Mouse (Mus musculus) heart, postnatal 36 days (tissue): ENCODE measurements around the gene Trappc6a. TPM values are rescaled to one million over a fixed set of nuclear protein-coding genes. Genes with fewer than 3 reads are reported as not detected.

Experiments used
- DNase-seq, 2 experiments: peaks; one replicate each; pipeline ENCODE4 v3.0.0; 2021 to 2022
- intact Hi-C: fragments of 180-260 bp; cut with DNase I; formaldehyde crosslinking; loops from one replicate; pipeline ENCODE4 v1.15.1; 2025
- total RNA-seq, 2 experiments: library from RNA; stranded (reverse); gene quantifications; 2 replicates each; pipeline ENCODE4 v1.2.3; 2021

Gene Trappc6a
- total RNA-seq, 2 experiments from 2014 or later, result 32.9 to 37.4 TPM

DNA sequence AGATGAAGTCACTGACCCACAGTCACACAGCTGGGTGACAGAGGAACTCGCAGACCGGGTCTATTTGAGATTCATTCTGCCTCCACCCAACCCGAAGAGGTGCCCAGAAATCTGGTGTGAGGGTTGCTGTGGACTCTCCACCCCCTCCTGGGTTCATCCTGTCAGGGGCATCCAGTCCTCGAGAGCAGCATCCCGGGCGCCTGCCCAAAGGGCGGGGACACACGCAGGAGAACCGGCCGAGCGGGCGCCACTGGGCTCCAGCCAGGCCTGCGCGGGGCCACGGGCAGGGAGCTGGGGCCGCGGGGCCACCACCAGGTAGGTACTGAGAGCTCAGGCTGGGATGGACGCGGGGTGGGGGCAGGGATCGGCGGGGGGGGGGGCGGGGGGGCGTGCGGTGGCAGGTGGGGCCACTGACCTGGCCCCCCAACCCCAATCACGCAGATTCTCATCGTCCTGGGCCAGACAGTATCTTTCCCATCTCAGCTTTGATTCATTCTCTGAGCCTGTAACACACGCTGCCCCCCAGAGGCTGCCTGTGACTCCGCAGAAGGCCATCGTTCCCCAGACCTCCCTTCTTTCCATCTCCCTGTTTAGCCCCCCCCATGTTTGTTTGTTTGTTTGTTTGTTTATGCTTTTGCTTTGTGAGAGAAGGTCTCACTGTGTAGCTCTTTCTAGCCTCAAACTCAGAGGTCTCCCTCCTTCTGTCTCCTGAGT is 9.6 kb downstream of the Trappc6a start, which contains the start of gene Nkpd1:
TSS of gene Nkpd1 (plus strand) at position 187 of the 714 bp plus-strand sequence.
- no peak for DNase-seq
- intact Hi-C loops, result no loop called here

DNA sequence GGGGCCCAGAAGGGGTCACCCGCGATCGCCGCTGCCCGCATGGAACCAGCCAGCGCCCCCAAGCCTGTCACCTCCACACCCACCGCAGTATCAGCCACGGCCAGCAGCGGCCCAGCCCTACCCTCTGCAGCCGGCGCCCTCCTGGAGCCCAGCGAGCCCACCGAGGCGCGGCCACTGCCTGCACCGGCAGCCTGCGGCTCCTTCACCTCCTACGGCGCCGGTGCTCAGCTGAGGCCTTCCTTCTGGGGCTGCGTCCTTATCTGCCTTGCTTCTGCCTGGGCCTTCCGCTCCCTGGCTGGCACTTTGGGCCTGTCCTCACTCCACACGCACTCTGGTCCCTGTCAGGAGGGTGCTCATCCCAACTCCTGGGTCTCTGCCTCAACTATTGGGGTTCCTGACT is 11.8 kb downstream of the Trappc6a start:
- intact Hi-C loops, result no loop called here
- no peak for DNase-seq

DNA sequence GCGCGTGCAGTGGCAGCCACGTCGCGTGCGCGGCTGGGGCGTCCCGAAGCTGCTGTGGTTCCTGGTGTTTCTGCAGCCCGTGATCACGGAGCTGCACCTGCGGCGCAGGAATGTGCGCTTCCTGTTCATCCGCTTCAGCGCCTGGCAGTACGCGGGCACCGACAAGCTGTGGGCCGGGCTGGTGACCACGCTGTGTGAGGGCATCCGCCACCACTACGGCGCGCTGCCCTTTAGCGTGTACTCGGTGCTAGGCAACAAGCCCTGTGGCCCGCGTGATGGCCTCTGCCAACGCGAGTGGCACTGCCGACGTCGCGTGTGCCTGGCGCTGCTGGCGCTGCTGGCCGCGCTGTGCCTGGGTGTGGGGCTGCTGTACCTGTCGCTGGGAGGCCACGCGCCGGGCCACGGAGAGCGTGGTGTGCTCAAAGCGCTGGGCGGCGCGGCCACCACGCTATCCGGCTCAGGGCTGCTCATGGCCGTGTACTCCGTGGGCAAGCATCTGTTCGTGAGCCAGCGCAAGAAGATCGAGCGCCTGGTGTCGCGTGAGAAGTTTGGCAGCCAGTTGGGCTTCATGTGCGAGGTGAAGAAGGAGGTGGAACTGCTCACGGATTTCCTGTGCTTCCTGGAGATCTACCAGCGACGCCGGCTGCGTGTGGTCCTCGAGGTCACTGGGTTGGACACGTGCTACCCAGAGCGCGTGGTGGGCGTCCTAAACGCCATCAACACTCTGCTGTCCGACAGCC is 15.0 kb downstream of the Trappc6a start:
- DNase-seq, result no peak
- intact Hi-C loops, result no loop called here

DNA sequence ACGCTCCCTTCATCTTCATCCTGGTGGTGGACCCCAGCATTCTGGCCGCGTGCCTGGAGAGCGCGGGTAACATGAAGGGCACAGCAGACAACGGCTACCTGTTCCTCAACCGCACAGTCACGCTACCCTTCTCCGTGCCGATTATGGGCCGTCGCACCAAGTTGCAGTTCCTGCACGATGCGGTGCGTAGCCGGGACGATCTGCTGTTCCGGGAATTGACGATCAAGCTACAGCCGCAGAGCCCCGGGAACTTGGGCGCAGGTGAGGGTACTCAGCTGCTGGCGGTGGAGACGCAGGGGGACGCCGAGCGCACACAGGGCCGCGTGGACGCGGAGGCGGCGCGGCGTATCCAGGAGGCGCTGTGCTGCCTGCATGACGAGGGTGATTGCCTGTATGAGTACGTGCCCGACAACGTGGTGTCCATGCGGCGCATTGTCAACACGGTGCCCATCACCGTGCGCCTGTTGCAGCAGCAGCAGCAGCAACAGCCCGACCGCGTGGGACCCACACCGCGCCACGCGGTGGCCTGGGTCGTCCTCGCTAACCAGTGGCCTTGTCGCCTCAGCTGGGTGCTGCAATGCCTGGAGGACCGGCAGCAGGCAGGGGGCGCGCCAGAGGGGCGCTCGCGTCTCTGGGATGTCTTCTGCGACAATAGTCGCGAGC is 15.7 kb downstream of the Trappc6a start:
- intact Hi-C loops, result no loop called here
- peak; percentile 47 to 57 for DNase-seq

DNA sequence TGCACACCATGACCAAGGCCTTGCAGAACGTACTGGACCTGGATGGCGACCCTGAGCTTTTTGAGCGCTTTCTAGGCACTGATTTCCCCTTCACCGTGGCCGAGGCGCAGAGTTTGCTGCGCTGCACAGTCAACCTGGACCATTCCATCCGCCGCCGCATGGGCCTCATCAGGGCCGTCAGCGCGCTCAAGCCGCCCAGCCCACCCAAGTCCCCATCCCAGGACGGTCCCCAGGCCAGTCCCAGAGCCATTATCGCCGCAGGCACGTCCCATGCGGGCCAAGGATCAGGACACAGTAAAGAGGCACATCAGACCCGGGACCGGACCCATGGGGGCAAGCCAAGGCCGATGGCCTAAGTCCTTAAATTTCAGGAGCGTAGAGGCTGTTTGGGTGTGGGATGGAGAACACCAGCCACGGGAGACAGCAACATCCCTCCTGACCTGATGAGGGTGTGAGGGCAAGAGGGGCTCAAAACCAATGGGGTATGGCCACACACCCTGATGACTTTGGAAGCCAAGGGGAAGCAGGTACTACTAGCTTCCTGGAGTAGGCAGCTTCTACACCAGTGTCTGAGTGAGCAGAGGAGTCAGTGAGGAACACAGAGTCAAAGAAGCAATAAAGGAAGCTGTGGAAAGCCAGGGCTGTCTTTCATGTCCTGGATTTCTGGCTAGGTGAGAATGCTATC is 16.4 kb downstream of the Trappc6a start:
- intact Hi-C loops, result no loop called here
- DNase-seq, result no peak

DNA sequence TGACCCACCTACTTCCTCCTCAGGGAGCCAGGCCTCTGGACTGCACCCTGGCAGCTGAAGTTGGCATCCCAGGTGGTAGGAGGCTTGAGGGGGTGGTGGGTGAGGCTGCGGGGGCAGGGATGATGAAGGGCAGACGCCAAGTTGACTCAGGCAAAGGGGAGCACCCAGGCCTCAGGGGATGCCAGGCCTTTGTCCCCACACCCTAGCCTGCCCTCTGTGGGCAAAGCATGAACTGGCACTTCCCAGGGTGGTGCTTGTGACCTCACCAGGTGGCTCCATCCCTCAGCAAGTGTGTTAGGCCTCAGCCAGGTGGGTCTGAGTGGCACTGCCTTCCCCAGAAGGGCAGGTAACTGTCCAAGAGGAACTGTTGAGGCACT is 16.9 kb downstream of the Trappc6a start:
- no peak for DNase-seq
- intact Hi-C loops, result no loop called here

DNA sequence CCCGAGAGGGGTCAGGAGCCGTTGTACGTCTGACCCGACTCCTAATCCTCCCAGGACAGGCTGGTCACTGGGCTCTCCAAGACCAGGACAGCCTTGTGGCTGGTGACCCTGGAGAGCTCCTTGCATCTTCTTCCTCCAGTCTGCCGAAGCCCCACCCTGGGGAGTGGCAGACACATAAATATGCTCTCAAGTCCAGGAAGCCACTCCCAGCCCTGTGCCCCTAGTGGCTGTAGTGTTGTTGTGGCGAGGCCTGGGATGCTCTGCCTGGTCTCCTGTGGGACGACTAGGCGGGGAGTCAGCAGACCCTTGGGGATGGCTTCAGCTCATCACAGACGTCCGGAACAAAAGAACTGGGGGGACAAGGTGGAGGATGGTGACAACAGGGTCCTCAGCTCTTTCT is 22.9 kb downstream of the Trappc6a start:
- intact Hi-C loops, result no loop called here
- DNase-seq, result no peak

DNA sequence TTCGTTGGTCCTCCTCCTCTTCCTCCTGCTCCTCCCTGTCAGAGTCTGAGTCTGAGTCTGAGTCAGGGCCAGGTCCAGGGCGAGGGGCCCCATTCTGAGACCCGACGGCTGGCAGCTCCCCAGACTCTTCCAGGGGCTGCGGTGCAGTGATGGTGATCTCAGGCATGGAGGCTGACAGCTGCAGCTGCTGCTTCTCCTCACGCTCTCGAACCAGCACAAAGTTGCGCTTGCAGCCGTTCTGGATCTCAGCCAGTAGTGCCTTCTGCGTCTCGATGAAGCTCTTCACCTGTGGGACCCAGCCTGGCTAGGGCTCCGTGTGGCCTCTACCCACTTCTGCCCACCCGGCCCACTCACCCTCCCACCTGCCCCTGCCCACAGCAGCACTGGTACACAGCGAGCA is 24.0 kb downstream of the Trappc6a start:
- intact Hi-C loops, result no loop called here
- no peak for DNase-seq

DNA sequence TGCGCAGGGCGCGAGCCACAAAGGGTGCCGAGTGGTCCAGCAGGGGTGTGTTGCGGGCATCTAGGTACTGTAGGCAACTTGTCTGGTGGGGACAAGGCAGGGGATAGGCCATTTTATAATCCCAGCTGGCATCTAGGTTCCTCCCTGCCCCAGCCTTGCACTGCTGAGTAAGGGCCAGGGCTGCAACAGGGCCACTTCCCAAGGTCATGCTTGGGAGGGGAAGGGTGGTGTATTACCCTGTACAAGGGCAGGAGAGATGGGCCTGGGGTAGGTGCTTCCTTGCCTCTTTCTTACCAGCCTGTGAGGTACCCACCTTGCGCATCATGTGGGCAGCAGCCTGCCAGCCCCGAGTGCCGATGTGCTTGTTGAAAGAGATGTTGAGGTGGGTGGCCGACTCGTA is 26.5 kb downstream of the Trappc6a start:
- intact Hi-C loops, result no loop called here

DNA sequence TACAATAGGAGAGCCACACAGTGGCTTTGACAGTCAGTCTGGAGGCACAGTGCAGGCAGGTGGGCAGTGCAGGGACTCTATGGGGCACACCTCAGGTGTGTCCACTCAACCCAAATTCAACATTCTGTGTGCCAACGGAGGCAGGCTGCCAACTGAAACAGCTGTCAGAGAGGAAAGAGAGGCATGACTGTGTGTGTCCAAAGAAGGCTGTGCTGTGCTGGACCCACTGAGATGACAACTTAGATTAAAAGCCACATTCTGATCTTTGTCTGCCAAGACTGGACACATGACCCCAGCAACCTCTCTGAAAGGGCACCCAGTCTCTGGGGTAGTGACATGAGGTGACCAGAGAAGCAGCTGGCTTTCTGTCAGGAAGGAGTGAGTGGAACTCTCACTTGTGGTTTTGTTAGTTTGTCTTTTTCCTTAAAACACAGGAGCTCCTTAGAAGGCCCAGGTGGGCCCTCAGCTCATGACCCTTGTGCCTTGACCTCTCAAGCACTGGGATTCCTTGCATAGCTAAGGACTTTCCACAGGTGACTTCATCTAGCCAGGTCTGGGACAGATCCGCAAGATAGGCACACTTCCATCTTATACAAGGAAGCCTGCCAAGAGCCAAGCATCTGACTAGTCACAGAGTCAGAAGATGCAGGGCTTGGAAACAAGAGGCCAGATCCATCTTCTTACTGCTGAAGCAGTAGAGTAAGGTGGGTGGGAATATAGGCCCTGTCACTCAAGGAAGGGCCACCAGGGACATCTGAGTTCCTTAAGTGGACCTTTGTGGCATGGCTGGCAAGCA is 32.8 kb downstream of the Trappc6a start:
- DNase-seq, result no peak
- intact Hi-C loops, result no loop called here

More for the DNA sequence above, 26.5 kb downstream of the Trappc6a start:
- DNase-seq, result no peak

DNA sequence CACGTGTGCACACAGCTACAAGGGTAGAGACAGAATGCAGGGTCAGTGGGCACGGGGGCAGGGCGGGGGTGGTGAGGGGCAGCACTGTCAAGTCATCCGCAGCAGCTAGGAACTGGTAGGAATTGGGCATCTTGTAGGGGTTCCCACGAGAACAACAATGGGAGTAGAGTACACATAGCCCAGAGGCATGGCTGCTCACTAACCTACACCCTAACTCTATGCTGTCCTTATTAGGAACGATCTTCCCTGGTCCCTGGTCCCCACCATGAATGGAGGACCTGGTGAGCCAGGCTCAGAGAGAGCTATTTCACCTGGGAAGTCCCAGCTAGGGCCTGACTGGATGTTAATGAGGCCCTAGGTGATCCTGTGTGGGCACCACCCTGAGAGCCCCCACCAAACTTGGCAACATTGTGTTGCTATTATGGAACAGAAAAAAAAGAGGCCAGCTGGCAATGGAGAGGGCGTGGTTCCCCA is 33.5 kb downstream of the Trappc6a start:
- intact Hi-C loops, result no loop called here
- DNase-seq, result no peak

DNA sequence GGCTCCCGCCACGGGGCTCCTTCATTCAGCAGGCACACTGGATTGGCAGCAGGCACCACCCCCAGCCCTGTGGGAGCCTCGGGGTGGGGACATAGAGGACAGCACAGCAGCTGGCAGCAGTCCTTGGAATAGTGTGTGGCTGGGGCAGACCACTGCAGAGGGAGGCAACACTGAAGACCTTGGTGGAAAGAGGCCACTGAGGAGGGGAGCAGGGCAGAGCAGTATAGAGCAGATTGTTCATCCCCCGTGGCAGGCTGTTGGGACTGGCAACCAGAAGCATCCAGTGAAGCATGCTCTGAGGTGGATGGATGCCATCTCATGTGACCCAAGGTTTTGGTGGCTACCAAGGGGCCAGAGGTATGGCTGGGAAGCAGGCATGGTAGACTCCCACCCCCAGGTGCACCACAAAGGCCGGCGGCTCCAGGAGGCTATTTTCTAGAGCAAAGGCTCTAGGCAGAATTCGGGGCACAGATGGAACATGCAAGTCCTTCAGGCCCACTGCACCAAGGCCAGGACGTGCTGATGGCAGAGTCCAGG is 34.0 kb downstream of the Trappc6a start:
- intact Hi-C loops, result no loop called here
- no peak for DNase-seq

DNA sequence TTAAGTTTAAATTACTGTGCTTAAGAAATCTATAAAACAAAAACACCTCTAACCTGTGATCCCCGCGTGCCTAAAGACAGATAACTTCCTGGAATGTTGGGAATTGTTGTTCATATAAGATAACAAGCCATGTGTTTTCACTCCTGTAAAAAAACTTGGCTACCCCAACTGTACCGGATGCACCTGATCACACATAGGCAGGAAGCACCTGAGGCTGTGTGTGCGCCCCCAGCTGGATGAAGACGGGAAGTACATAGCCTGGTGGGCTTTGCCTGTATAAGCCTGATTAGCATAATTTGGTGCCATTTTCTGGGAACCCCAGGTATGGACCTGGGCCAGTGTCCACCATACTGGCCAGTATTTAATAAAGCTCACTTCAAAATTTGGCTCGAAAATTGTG is 35.4 kb downstream of the Trappc6a start:
- intact Hi-C loops, result no loop called here
- no peak for DNase-seq

DNA sequence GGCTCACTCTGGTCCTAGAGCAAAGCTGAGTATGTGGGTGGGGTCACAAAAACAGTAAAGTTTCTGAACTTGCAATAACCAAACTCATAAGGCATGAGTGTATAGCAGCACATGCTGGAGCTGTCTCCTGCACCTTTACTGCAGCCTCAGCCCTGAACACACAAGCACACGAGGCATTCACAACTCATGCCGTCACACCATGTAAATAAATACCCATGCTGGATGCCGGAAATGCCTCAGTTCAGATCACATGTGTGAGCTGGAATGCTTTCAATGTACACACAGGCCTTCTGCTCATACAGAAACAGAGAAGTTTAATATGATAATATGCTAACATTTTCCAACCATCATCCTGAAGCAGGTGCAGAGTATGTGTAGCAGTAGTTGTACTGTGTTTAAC is 37.8 kb downstream of the Trappc6a start:
- intact Hi-C loops, result no loop called here
- DNase-seq, result no peak

DNA sequence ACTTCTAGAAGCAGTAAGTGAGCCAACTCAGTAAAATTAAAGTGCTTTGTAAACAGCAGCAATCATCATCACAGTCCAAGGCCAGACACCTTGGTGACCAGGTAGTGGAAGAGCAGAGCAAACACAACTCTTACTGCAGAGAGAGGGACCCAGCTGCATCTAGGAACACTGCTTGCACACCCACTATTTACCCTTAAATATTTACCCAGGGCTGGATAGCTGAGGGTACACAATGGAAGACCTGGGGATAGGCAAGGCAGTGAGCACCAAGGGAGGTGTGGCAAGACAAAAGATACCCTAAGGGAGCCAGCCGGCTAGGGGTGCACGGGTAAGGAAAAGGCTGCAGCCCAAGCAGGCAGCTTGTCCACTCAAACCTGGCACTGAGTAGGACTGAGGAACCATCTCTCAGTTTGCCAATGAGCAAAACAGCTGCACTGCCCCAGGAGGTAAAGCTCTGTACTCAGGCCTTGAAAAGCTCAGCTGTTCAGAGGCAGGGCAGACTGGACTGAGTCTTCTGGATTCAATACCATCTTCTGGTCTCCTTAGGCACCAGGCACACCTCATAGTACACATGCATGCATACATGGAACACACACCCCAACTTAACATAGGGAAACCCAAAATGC is 39.3 kb downstream of the Trappc6a start:
- no peak for DNase-seq
- intact Hi-C loops, result no loop called here

DNA sequence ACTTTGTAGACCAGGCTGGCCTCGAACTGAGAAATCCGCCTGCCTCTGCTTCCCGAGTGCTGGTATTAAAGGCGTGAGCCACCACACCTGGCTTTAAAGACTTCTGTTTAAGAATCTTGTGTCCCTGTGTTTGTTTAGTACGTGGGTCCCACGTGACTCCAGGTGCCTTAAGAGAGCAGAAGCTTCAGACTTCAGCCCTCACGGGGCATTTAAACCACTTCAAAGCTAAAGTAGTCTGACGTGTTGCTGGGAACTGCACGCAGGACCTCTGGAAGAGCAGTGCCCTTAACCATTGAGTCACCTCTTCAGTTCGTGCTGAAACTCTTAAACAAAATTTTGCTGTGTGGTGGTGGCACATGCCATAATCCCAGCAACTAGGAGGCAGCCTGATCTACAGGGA is 41.2 kb downstream of the Trappc6a start:
- intact Hi-C loops, result no loop called here
- DNase-seq, result no peak

DNA sequence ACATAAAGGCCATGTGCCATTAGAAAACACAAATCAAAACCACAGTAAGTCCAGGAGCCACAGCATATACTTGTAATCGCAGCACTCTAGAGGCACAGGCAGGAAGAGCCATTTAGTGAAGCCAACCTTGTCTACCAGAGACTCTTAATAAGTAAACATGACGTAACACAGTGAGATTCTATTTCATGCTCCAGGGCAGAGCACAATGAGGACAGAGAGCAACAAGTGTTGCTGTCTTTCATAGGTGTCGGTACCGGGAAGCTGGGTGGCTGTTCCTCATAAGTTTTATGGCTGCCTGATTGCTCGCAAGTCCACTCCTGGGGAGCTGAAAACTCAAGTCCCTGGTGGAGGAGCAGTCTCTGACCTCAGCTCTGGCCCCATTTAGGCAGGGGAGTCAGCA is 43.4 kb downstream of the Trappc6a start:
- no peak for DNase-seq
- intact Hi-C loops, result no loop called here

DNA sequence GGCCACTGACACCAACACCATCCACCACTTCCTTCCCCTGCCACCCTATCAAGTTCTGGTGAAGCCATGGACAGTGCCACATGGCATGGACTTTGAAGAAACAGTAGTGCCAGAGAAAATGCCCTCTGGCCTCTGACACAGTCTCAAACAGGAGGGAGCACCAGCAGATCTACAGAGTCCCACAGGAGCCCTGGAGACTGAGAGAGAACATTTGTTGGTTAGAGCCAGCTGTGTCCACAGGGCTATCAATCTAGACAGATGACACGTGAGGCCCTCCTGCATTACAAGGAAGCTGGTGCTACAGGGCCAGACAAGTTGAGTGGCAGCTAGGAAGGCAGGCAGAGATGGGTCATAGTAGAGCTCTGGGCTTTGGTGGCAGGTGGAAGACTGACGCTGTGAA is 44.2 kb downstream of the Trappc6a start:
- intact Hi-C loops, result no loop called here
- no peak for DNase-seq

DNA sequence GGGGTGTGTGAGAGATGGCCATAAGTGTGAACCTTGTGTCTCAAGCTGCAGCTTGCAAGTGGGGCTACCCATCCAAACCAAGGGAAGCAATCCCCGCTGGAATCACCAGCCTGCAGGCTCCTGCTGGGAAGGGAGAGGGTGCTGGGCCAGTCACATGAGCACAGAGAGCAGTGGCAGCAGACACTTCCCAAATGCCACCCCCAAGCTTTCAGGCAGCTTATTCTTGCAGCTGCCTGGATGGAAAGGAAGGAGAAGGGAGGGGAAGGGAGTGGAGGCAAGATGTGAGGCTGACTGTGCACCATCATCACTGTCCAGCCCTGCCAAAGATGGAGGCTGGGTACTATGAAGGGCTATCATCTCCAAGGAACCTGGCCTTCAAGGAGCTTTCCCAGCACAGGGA is 46.0 kb downstream of the Trappc6a start:
- intact Hi-C loops, result no loop called here
- no peak for DNase-seq

DNA sequence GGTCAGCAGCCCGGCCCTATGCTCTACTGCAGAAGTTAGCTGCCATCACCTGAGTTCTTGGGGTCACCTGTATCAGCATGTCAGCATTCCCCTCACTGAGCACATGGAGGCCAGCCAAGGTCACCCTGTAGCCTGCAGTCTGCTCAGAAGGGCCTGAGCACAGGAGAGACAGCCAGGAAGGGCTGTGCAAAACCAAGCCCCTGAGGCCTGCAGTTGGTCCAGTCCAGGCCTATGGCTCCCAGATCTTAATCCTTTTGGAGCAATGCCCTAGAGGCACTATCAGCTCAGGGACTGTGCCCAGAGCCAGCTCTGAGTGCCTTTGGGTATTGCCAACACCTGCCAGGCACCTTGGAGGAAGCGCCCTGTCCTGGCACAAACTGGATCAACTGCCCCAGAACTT is 48.9 kb downstream of the Trappc6a start:
- intact Hi-C loops, result no loop called here
- no peak for DNase-seq
